Mouse (Mus musculus) erythroblast, embryonic 14.5 days (primary cell): ENCODE results near the gene Sephs1.

Experiments
- GATA1 ChIP-seq: IDR thresholded peaks from 2 replicates; pipeline ENCODE4 v1.6.1; 2012; ENCODE audit warnings: low read length, inconsistent platforms, mixed read lengths
- TAL1 ChIP-seq: IDR thresholded peaks from 3 replicates; pipeline ENCODE4 v1.6.1; 2012; ENCODE audit warnings: low read length, inconsistent platforms, mixed read lengths

- no peak for TF ChIP-seq TAL1
- TF ChIP-seq GATA1, result no peak
Observed at GRCm38 (mm10) chr2:4909909-4910308, 28.5 kb downstream of the Sephs1 start.
